Mouse (Mus musculus): ENCODE results near the gene Ubr3.
"Not testable (repeated sequence)": the region's sequence is repeated elsewhere in the genome, so short reads cannot be mapped to it uniquely, and the experiment has no call there.

The Ubr3 gene

GRCm38 (mm10) chr2:69907394-69907793 is 10.3 kb downstream of the Ubr3 start:
- in situ Hi-C loops (cut with MboI), result not testable (repeated sequence)

DNA sequence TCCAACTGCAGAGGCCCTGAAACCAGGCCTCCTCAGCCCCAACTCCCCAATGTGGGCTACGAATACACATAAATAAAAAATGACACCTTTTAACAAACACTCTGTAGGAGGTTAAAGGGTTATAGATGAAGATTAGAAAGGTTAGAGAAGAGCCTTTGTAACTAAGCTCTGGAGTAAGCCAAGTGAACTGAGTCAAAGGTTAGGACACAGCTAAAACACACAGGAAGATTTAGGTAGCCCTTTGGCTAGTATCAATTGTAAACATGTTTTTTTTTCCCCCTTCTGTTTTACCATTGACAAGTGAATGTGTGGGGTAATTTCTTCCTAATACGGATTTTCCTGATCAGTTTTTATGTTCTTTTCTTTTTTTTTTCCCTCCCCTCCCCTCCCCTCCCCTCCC is 15.8 kb downstream of the Ubr3 start:
- in situ Hi-C loops (cut with MboI), result no loop called here

DNA sequence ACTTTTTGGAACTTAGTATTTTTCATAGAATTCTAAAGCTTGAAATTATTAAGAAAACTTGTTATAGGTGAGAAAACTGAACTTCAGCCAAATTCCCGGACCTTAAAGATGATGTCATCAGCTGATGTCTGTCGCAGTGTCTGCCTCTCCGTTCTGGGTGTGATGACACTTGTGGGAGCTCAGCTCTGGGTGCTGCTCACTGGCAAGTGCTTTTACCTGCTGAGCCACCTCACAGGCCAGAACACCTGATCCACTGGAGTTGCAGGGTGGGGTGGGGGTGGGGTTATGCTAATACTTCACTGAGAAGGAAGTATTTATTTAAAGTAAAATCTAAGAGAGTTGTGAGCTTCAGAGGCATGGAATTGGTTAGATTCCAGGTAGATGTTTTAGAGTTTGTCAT is 20.3 kb downstream of the Ubr3 start:
- in situ Hi-C loops (cut with MboI), result no loop called here

- in situ Hi-C loops (cut with MboI), result no loop called here
Measured at GRCm38 (mm10) chr2:69924943-69925342, 27.9 kb downstream of the Ubr3 start.

- in situ Hi-C loops (cut with MboI), result no loop called here
Measured at GRCm38 (mm10) chr2:69936331-69936730, 39.3 kb downstream of the Ubr3 start.

DNA sequence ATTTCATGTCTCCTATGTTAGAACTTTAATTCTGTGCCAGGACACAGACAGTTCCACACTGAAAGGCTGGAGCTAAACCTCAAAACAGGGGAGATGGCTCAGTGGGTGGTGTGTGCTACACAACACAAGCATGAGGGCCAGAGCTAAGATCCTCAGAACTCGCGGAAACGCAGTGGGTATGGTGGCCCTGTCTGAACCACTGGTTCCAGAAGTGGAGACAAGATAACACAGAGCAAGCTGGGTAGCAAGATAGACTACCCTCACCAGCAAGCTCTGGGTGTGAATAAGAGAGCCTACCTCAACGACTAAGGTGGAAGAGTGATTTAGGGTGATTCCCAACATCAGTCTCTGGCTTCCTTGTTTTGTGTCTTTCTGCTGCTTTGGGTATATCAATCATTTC is 42.2 kb downstream of the Ubr3 start:
- in situ Hi-C loops (cut with MboI), result no loop called here

- in situ Hi-C loops (cut with MboI), result no loop called here
Measured at GRCm38 (mm10) chr2:69939649-69940048, 42.6 kb downstream of the Ubr3 start.

- in situ Hi-C loops (cut with MboI), result no loop called here
Measured at GRCm38 (mm10) chr2:69941391-69942030, 44.5 kb downstream of the Ubr3 start.

GRCm38 (mm10) chr2:69952849-69953248 is 55.8 kb downstream of the Ubr3 start:
- in situ Hi-C loops (cut with MboI), result no loop called here

DNA sequence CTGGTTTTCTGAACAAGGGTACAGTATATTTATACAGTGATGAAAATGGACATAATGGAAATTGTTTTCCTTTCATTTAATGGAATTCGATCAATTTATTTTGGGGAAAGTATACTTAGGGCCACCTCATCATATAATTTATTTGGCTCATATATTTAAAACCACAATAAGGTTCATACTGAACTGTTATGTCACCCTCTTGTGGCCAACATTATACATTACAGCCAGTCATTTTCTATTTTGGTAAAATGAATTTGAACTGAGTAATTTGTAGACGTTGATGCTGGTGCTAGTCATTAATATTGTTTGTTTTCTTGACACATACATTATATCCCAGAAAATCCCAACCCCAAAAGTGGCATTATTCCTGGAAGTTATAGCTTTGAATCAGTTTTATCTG is 58.6 kb downstream of the Ubr3 start:
- in situ Hi-C loops (cut with MboI), result no loop called here

DNA sequence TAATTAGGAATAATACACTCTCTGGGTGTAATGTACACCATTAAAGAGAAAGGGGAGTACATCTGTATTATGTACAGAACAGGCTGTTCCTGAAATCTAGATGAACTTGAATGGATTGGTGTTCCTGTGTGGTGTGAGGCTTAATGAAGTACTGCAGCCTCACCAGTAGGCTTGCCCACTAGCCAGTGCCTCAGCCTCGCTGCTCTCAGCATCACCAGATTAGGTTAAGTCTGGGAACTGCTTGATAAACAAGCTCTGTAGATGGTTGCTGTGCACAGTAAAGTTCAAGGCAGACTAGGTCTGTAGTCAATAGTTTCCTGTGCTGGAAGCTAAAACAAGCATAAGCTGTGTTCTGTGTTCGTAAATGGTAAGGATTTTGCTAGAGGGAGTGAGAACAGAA is 60.6 kb downstream of the Ubr3 start:
- in situ Hi-C loops (cut with MboI), result no loop called here

DNA sequence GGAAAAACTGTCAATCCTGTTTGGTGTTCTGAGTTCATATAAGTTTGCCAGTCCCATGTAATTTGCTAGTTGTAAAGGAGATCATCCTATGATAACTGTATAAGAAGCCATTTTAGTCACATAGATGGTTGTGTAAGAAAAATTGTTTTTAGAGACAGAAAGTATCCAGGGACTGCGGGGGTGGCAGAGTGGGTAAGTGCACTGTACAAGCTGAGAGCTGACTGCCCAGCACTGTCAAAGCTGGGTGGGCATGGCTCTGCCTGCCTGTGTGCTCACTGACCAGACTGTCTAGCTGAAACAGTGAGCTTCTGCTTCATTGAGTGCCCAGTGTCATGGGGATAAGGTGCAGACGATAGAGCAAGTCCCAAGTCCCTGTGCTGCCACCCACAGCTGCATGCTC is 77.8 kb downstream of the Ubr3 start:
- in situ Hi-C loops (cut with MboI), result no loop called here

GRCm38 (mm10) chr2:69989224-69989623 is 92.2 kb downstream of the Ubr3 start:
- in situ Hi-C loops (cut with MboI), result no loop called here

DNA sequence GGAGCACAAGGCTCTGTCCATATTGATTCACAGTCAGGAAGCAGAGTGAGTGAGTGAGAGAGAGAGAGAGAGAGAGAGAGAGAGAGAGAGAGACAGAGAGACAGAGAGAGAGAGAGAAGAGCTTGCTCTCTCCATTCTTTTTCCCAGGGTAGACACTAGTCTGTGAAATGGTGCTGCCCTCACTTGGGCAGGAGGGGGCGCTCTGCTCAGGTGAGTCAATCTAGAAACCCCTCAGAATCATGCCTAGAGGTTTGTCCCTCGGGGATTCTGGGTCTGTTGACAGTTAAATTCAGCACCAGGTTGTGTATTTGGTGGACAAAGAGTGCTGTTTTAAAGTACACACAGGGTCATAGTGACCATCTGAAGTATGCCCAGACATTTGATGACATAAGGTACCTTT is 93.6 kb downstream of the Ubr3 start:
- in situ Hi-C loops (cut with MboI), result no loop called here

- in situ Hi-C loops (cut with MboI), result not testable (repeated sequence)
Measured at GRCm38 (mm10) chr2:69994082-69994736, 97.2 kb downstream of the Ubr3 start.

- in situ Hi-C loops (cut with MboI), result no loop called here
Measured at GRCm38 (mm10) chr2:69994779-69995178, 97.7 kb downstream of the Ubr3 start.

- in situ Hi-C loops (cut with MboI), result no loop called here
Measured at GRCm38 (mm10) chr2:69999097-69999770, 102.2 kb downstream of the Ubr3 start.

GRCm38 (mm10) chr2:70000316-70000715 is 103.3 kb downstream of the Ubr3 start:
- in situ Hi-C loops (cut with MboI), result no loop called here

DNA sequence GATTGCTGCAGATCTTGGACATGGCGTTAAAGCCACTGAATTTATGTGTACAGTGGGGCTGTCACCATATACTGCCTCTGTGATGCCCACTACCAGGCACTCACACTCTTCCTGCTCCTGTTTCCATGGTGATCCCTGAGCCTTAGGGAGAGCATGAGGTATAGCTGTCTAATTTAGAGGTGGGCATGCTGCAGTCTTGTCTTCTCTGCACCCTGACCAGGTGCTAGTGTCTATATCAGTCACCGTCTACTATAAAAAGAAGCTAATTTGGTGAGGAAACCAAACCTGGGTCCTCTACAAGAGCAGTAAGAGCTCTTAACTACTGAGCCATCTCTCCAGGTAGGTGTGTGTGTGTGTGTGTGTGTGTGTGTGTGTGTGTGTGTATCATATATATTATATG is 109.4 kb downstream of the Ubr3 start:
- in situ Hi-C loops (cut with MboI), result no loop called here

DNA sequence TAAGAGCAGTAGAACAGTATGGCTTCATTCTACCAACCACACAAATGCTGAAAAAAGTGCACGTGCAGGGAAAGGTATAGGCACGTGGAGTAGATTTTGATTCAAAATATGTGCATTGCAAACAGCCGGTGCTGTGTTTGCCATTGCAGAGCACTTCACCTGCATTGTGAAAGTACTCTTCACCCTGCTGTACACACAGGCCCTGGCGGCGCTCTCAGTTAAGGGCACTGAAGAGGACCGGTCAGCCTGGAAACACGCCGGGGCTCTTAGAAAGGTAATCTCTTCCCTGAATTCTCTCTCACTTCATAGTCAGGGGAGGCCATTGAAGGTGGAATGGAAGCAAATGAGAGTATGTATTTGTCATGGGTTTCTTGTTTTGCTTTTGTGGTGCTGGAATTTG is 115.9 kb downstream of the Ubr3 start:
- in situ Hi-C loops (cut with MboI), result no loop called here

DNA sequence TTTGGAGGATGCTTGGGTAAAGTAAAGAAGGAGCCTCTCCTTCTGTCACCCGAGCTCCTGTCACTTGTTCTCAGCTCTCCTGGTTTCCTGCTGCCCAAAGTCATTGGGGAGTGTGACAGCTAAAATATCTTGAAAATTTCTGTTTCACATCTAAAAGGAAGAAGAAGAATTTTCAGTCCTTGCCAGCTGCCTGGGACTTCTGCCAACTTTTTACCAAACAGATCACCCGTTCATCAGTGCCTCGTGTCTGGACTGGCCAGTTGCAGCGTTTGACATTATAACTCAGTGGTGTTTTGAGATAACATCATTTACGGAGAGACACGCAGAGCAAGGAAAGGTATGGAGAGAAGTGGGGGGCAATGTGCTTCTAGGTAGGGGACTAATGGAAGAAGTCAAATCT is 121.2 kb downstream of the Ubr3 start:
- in situ Hi-C loops (cut with MboI), result no loop called here

- in situ Hi-C loops (cut with MboI), result no loop called here
Measured at GRCm38 (mm10) chr2:70024454-70024853, 127.4 kb downstream of the Ubr3 start.

- in situ Hi-C loops (cut with MboI), result no loop called here
Measured at GRCm38 (mm10) chr2:70025711-70026110, 128.7 kb downstream of the Ubr3 start.
